Mouse (Mus musculus) CH12.LX (cell line): ENCODE data around the gene Hoxb3.

Experiments used
- CHD2 ChIP-seq: IDR thresholded peaks from 2 replicates; pipeline ENCODE4 v1.6.1; 2011; ENCODE audit warnings: low read length, improper control_type of control experiment
- CTCF ChIP-seq, 2 experiments: IDR thresholded peaks in 1 of 2; conservative IDR thresholded peaks in 1 of 2; 2 replicates each; pipeline ENCODE4 v1.5.1; 2011 to 2012; ENCODE audit warnings: low read depth in 2 of 2, low read length in 2 of 2, improper control_type of control experiment in 1 of 2, inconsistent platforms in 1 of 2, mild to moderate bottlenecking in 1 of 2, moderate library complexity in 1 of 2
- EP300 ChIP-seq: IDR thresholded peaks from 2 replicates; pipeline ENCODE4 v1.6.1; 2011; ENCODE audit warnings: low read length, improper control_type of control experiment
- GABPA ChIP-seq: IDR thresholded peaks from 2 replicates; pipeline ENCODE4 v1.6.1; 2012; ENCODE audit warnings: low read depth, low read length, improper control_type of control experiment, inconsistent platforms; ENCODE audit not compliant: insufficient replicate concordance
- HCFC1 ChIP-seq: IDR thresholded peaks from 2 replicates; pipeline ENCODE4 v1.6.1; 2012; ENCODE audit warnings: low read depth, mild to moderate bottlenecking, inconsistent platforms, low read length, improper control_type of control experiment
- MAZ ChIP-seq: IDR thresholded peaks from 2 replicates; pipeline ENCODE4 v1.6.1; 2012; ENCODE audit warnings: low read depth, mild to moderate bottlenecking, inconsistent platforms, low read length, improper control_type of control experiment, moderate library complexity
- MEF2A ChIP-seq: IDR thresholded peaks from 2 replicates; pipeline ENCODE4 v1.6.1; 2014; ENCODE audit warnings: low read depth, mild to moderate bottlenecking, inconsistent platforms, low read length, improper control_type of control experiment, borderline replicate concordance
- POLR2A ChIP-seq: IDR thresholded peaks from 2 replicates; pipeline ENCODE4 v1.6.1; 2011; ENCODE audit warnings: low read depth, mild to moderate bottlenecking, improper control_type of control experiment, low read length
- POLR2AphosphoS2 ChIP-seq: IDR thresholded peaks from 2 replicates; pipeline ENCODE4 v1.6.1; 2011; ENCODE audit warnings: low read depth, low read length, improper control_type of control experiment
- SMC3 ChIP-seq: IDR thresholded peaks from 2 replicates; pipeline ENCODE4 v1.6.1; 2011; ENCODE audit warnings: low read depth, low read length, improper control_type of control experiment
- TCF12 ChIP-seq: IDR thresholded peaks from 2 replicates; pipeline ENCODE4 v1.6.1; 2014; ENCODE audit warnings: low read depth, mild to moderate bottlenecking, inconsistent platforms, low read length, improper control_type of control experiment
- USF1 ChIP-seq: IDR thresholded peaks from 2 replicates; pipeline ENCODE4 v1.6.1; 2014; ENCODE audit warnings: low read depth, mild to moderate bottlenecking, inconsistent platforms, low read length, improper control_type of control experiment
- ZC3H11A ChIP-seq: IDR thresholded peaks from 2 replicates; pipeline ENCODE4 v1.6.1; 2012; ENCODE audit warnings: low read depth, mild to moderate bottlenecking, inconsistent platforms, low read length, improper control_type of control experiment
- ZMIZ1 ChIP-seq: IDR thresholded peaks from 2 replicates; pipeline ENCODE4 v1.6.1; 2012; ENCODE audit warnings: low read depth, mild to moderate bottlenecking, inconsistent platforms, low read length, improper control_type of control experiment

DNA sequence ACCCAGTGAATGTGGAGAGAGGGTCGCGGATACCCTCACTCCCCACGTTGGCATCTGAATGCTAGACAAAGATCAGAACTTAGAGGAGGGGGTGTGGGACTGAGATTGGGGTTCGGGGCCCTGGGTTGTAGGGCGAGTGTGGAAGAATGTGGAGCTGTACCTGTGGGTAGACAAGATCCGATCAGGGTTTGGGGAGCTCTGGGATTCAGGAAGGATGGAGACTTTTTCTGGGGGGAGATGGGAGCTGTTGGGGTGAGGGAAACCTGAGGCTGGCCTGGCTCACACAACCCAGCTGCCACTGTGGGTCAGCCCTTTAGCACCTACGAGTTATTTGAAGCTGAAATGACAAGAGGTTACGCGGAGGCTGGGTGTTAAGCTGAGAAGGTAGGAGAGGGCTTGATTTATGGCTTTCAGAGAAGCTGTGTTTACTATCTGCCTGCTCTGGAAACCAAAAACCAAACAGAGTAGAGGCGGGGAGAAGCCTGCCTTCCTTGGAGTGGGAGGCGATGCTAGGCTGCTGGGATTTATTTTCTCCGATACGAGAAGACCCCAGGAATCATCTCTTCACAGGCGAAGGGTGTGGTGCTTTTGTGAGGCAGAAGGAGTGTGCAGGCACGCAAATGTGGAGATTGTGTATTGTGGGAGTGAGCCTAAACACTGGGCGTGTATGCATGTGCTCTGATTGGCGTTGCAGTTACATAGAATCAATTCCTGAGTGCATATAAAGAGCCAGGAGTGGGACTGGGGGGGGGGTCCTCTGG is 10.3 kb downstream of the Hoxb3 start:
- TF ChIP-seq CTCF (conservative IDR thresholded peaks at IDR 0.05 in 1 of 2, IDR thresholded peaks at IDR 0.05 in 1 of 2; ENCODE audit: low read depth in 2 of 2, low read length in 2 of 2) (no peak), EP300 (no peak), TCF12 (no peak), GABPA (no peak), POLR2A (no peak), SMC3 (no peak), HCFC1 (no peak), USF1 (no peak), POLR2AphosphoS2 (no peak), CHD2 (no peak), MEF2A (no peak), MAZ (no peak), ZC3H11A (no peak), ZMIZ1 (no peak)
